Mouse (Mus musculus) lung, adult 2 months (tissue): Measurements from ENCODE around the gene Ykt6.

Experiments used
- CTCF ChIP-seq: fragments of 200-500 bp; IDR thresholded peaks from 2 replicates; pipeline ENCODE4 v1.5.1; 2011; ENCODE audit warnings: mild to moderate bottlenecking, low read length, control low read depth; ENCODE audit not compliant: insufficient read depth
- POLR2A ChIP-seq: fragments of 200-500 bp; IDR thresholded peaks from 2 replicates; pipeline ENCODE4 v1.6.1; 2011; ENCODE audit warnings: low read depth, mild to moderate bottlenecking, control low read depth, low read length, borderline replicate concordance; ENCODE audit errors: extremely low read depth

DNA sequence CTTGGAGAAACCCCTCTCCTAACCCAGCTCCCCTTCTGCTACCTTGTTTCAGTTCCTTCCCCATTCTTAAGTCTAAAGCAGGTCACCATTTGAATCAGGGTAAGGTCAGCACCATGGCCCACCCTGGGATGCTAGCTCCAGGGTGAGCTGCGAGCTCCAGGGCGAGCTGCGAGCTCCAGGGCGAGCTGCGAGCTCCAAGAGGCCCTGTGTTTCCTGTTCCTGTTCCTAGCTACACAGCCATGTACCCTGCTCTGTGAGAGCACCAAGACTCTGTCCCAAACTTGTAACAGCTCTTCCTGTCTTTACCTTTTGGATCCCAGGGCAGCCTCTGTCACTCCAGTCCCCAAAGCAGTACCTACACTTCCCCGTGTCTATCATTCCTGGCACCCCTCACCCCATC is 18.6 kb downstream of the Ykt6 start:
- no peak for TF ChIP-seq POLR2A
- TF ChIP-seq CTCF, result no peak
